Mouse (Mus musculus) erythroblast, adult 5-6 weeks (primary cell): ENCODE data around the gene Gm10382. TPM values are rescaled to one million over a fixed set of nuclear protein-coding genes. Genes with fewer than 3 reads are reported as not detected.
"Not testable (repeated sequence)": the region's sequence is repeated elsewhere in the genome, so short reads cannot be mapped to it uniquely, and the experiment has no call there.

ENCODE experiments used
- ATAC-seq: replicated peaks from 2 replicates; pipeline ENCODE4 v1.8.0; 2016; ENCODE audit warnings: moderate number of reproducible peaks, mild to moderate bottlenecking, moderate TSS enrichment, inconsistent platforms; ENCODE audit not compliant: poor library complexity, low FRiP score, severe bottlenecking
- total RNA-seq, 2 experiments: library from RNA; stranded (forward) in 1 of 2; stranded (reverse) in 1 of 2; fragments of 150-400 nt in 1 of 2; fragments of 200-764, 138-1000 nt in 1 of 2; gene quantifications; 2 replicates each; pipeline versions ENCODE4 v1.2.3 to v1.2.4; 2015 to 2017; ENCODE audit warnings: low replicate concordance in 2 of 2

The Gm10382 gene
- total RNA-seq, 2 experiments from 2014 or later = 0.43 TPM; not detected in 1

DNA sequence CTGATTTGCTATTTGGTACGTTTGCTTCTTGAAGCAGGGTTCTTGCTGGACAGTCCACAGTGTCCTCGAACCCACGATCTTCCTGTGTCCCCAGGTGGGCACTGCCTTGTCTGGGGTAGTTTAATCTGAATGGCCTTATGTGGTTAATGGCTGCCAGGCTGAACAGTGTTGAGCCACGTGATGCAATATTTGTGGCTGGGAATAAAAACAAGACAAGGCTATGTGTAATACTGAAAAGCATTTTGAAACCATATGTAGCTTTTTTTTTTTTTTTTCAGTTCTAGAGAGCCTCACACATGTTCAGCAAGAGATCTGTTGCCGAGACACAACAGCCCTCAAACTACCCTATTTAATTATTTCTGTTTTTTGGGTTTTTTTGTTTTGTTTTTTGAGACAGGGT, 21.0 kb upstream of the Gm10382 start:
- ATAC-seq = no peak

DNA sequence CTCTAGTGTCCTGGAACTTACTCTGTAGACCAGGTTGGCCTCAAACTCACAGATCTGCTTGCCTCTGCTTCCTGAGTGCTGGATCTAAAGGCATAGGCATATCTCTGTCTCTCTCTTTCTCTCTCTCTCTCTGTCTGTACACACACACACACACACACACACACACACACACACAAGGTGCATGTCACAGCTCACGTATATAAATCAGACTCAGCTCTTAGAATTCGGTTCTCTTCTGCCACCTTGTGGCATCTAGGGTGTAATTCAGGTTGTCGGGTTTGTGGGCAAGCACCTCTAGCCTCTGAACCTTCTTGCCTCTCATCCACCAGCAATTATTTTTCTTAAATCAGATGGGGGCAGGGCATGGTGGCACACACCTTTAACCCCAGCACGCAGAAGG, 20.6 kb upstream of the Gm10382 start:
- ATAC-seq = peak; percentile 90

DNA sequence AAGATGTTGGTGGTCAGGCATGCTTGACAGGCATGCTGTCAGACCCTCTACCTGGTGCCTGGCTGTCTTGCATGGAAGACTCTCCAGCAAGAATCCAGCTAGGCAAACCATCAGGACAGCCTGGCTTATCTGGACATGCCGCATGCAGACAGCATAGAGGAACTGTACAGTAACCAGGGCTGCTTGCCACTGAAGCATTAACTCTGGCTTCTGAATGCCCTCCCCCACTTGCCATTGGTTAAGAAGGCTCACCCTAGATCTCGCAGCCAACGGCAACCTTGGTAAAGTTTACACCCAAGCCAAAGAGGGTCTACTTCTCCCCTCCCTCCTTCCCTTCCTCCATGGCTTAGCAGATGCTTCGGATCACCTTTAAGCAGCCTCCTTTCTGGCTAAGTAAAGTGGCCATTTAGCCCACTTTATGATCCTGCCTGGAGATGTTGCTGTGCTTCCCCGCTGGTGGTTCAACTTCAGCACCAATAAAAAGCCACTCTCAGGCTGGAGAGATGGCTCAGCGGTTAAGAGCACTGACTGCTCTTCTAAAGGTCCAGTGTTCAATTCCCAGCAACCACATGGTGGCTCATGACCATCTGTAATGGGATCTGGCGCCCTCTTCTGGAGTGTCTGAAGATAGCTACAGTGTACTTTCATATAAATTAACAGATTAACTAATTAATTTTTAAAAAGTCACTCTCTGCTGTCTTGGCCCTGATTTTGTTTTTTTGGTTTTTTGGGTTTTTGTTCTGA, 18.0 kb upstream of the Gm10382 start:
- no peak for ATAC-seq

DNA sequence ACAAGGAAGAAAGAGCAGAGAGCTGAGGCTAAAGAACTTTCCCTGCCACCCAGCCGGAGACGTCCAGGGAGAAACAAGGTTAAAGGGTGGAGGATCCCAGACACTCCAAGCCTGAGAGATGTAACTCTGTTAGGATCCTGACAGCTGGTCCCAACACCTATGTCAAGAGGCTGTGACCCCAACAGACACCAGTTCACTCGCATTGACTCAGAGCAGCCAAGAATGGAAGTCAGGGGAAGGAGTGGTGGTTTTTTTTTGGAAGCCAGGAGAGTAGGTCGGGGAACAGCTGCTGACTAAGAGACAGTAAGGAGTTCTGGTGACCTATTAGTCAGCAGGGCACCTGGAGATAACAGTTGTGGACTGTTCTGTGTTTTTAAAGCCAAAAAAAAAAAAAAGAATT, 17.1 kb upstream of the Gm10382 start:
- ATAC-seq = no peak

DNA sequence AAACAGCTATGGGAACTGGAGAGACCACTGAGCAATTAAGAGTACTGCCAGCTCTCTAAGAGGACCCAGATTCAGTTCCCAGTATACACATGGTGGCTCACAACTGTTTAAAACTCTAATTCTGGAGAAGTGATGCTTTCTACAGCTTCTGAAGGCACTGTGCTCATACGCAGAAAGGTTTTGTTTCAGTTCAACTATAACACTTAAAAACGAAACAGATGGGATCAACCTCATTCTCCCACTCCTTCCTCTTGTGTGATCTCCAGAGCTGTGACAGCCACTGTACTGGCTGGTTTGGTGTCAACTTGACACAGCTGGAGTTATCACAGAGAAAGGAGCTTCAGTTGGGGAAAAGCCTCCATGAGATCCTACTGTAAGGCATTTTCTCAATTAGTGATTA, 13.3 kb upstream of the Gm10382 start:
- ATAC-seq = no peak

DNA sequence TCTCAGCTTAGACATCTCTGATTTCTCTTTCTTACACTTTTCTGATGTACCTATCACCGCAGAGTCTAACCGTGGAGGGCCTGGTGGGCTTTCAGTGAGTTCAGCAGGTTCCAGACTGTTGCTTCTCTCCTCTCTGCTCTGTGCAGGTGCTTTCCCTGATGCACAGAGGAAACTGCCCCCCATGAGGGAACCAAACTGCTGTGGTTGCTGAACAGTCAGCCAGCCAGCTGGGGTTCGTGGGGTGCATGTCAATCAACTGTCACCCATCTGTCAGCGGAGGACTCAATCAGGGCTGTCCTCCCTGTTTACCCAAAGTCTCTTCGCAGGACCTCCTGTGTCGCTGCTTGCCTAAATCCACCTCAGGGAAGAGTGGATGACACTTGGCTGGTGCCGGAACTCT, 11.9 kb upstream of the Gm10382 start:
- no peak for ATAC-seq

DNA sequence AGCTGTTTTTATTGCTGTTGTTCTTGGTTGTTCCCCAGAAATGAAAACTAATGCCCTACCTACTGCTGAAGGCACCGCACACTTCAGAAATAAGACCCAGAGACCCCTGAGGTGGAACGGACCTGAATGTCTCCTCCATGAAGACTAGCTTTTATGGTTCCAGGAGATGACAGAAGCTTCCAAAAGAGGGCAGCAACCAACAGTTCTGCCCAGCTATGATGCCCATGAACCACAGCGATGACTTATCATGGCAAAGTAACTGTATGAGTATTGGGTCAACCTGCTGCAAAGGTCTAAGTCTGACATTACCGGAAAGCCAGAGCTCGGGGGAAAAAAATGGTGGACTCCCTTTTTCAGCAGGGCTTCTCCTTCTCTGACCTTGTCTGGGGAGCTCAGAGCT, 10.2 kb upstream of the Gm10382 start:
- ATAC-seq = no peak

DNA sequence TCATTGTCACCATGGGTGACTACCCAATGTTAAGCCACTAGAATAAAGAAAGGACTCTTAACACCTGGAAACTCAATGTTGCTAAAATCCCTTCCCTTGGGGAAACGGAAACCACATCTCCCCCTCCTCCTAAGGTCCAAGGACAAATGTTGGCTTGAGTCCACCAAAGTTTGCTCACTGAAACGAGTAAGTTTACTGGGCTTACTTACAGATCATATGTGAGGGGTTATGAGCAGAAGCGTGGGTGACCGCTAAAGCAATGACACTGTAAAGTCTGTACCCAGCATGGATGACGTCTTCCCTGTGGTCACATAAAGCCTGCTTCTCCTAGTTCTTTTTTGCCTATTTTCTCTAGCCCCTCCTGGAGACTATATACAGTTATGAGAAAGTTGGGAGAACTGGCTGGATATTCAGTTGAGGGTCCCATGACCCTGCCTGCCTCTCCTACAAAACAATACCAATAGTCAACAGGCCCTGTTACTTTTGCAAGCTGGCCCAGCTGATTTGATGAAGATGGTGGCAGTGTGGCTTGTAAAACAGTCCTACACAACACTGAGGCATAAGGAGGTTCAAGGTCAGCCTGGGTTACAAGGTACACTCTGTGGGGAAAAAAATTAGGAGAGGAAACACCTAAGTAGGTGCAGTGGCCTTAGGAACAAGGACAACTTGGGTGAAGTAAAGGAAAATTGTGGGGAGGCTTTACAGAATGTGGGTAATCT, 7.0 kb upstream of the Gm10382 start:
- ATAC-seq = no peak

DNA sequence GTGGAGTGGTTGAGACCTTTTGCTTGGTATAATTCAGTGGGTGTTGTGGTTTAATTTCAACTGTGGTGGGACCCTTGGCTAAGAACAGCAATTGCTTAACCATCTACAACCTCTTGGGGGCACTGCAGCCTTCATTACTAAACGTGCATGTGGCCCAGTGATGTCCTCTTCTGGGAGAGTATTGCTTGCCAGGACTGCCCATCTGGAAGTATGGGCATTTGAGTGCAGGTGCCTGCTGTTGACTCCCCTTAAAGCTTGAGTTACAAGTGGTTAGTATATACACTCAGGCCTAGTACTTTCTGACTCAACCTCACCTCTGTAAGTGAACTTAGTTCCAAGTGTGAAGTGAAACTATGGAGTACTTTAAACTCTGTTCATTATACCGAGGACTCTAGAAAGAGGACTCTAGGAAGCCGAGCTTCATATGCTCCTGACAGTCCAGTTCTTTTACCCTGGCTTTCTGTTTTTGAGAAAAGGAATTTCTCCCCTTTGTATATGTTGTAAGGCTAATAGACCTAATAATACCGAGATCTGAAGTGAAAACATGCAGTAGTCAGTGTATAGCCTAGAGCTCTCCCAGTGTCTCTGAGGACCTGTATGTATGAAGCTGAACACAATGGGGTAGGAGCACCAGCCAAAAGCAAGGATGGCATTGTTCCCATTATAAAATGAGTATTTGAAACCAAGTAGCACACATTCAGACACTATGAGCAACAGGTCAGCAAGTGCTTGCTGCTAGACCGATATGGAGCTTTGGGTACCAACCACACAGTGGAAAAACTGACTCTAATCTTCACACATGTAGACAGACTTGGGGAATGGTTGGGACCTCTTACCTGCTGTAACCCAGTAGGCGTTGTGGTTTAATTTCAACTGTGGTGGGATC, 6.2 kb upstream of the Gm10382 start:
- ATAC-seq = peak; percentile 77

DNA sequence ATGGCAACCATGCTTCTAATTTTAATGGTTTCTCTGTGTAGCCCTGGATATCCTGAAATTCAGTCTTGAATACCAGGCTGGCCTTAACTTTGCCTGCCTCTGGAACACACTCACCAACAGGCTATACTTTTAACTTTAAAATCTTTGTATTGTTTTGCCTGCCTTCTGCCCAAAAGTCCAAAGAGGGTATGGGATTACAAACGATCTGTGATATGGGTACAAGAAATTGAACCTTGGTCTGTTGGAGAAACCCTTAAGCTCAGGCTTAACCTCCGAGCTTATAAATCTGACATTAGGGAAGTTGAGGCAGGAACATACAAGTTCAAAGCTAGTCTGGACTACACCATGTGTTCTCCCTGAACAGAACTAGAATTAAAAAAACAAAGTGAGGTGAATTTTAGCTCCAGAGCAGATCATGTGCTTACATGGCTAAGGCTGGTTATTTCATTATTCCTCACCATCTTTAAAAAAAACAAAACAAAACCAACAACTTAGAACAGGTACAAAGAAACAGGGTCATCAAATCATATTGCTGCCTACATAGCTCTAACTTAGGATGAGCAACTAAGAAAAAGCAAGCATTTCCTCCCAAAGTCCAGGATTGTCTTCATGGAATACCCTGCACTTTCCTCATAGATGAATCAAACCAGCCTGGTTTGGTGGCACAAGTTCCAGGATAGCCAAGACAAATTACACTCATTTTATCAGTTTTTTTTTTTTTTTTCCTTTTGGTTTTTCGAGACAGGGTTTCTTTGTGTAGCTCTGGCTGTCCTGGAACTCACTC, 5.3 kb upstream of the Gm10382 start:
- no peak for ATAC-seq

DNA sequence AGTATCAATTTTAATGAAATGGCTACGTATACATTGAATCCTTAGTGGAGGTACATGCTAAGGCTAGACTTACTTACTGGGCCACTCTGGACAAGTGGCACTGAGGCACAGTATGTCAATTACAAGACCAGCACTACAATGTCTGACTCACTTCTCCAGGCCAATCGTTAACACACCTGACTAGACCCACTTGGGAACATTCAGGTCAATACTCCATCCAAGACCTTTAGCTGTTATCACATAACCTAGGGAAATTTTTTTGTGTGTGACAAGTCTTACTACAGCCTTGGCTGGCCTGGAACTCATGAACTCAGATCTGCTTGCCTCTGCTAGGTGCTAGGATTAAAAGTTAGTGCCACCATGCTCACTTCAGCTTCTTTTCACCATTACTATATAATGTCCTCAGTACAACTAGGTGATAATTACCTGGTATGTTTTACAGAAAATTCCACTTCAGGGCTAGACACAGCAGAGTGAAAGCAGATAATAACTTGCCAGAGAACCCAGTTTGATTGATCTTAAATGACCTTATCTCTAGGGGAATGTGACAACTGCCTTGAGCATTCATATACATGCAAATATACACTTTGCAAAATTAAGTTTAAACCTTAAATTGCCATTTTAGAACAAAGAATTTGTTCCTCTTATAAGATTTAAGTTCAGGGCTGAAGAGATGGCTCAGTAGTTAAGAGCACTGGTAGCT, 4.5 kb upstream of the Gm10382 start:
- no peak for ATAC-seq

DNA sequence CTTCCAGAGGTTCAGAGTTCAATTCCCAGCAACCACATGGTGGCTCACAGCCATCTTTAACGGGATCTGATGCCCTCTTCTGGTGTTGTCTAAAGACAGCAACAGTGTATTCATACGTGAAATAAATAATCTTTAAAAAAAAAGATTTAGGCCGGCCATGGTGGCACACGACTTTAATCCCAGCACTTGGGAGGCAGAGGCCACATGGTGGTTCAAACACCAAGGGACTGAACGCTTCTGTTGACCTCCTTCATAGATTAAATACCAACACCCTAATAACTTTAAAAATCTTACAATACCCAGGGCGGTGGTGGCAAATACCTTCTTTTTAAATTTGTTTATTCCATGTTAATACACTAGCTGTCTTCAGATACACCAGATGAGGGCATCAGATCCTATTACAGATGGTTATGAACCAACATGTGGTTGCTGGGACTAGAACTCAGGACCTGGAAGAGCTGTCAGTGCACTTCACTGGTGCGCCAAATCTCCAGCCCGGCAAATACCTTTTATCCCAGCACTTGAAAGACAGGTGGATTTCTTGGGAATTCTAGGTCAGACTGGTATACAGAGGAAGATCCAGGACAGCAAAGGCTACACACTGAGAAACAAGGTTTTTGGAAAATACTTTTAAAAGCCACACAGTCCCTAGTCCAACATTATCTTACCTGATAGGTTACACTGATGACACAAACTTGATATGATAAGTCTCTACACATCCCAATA, 3.7 kb upstream of the Gm10382 start:
- no peak for ATAC-seq

DNA sequence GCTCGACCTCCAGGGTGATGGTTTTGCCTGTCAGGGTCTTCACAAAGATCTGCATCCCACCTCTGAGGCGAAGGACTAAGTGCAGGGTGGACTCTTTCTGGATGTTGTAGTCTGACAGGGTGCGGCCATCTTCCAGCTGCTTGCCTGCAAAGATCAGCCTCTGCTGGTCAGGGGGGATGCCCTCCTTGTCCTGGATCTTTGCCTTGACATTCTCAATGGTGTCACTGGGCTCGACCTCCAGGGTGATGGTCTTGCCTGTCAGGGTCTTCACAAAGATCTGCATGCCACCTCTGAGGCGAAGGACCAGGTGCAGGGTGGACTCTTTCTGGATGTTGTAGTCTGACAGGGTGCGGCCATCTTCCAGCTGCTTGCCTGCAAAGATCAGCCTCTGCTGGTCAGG, 1.8 kb upstream of the Gm10382 start:
- ATAC-seq = not testable (repeated sequence)

DNA sequence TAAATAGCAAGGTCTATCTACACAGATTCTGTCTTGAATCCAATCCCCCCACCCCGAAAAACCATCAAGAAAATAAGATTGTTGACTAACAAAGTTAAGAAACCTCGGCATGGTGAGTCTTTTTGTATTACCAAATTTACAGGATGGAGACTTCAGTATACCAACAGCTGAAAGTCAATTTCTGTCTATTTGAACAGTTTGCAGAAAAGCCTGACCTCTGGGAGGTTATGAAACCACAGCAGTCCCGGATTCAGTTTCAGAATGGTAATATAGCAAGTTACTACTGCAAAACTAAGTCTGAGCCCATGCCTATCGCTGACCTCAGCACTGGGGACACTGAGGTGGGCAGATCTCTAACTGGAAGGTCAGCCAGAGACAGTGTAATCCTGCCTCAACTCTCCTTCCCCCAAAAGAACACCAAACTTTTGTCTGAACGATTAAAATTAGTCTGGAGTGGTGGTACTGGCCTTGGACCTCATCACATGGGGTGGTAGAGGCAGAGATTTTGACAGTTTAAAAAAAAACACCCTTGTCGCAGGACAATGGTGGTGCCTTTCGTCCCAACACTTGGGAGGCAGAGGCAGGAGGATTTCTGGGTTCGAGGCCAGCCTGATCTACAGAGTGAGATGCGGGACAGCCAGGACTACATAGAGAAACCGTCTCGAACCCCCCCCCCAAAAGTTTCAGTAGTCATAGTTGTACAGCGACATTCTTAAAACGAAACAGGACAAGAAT, 597 bp upstream of the Gm10382 start:
- no peak for ATAC-seq

DNA sequence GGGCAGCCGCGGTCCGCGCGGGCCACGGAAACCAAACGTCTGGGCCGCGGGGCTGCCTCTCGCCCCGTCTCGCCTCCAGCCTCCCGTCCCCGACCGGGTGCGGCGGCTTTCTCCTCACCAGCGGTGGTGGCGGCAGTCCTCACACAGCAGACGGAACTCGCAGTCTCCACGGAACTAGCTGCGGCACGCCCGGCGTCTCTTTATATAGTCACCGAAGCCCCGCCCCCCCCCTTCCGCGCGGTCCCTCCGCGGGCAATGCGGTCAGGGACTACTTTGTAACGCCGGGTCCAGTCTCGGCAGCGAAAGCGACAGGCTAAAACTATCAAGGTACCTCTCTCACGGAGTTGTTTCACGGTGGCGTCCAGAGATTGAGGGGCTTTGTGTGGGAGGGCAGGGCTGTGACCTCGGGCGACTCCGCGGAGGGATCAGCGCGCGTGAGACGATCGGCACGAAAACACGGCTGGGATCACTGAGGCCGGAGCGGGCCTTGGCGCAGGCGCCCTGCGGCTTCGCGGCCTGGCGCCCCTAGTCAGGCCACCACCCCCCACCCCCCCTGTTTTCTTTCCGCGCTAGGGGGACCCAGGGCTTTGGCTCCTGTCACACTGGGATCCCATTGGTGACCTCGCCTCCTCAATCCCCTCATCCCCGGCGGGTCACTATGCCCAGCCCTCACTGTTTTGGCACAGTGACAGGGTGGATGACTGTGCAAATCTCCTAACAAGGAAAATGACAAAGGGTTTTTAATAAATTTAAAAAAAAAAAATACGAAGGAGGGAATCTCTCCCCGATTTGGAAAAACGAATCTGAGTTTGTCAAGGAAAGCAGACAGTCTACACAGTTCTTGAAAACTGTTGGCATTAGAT, 688 bp downstream of the Gm10382 start, which contains the start of gene Ubc:
TSS of gene Ubc (minus strand) at position 624 of the 863 bp plus-strand sequence.
- peak; percentile 62 for ATAC-seq

DNA sequence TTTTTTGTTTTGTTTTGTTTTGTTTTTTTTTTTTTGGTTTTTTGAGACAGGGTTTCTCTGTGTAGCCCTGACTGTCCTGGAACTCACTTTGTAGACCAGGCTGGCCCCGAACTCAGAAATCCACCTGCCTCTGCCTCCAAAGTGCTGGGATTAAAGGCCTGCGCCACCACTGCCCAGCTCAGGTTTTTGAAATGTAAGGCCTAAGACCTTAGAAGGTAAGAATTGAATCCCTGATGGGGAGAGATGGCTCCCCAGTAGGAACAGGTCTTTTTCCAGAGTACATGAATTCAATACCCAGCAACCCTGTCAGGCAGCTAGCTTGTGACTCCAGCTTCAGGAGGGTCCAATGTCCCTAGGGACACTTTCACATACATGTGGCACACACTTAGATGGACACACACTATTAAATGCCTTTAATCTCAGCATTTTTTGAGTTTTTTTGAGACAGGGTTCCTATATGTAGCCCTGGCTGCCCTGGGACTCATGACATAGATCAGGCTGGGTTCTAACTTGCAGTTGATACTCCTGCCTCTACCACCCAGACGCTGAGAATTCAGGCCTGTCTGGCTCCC, 1.9 kb downstream of the Gm10382 start:
- ATAC-seq = no peak

DNA sequence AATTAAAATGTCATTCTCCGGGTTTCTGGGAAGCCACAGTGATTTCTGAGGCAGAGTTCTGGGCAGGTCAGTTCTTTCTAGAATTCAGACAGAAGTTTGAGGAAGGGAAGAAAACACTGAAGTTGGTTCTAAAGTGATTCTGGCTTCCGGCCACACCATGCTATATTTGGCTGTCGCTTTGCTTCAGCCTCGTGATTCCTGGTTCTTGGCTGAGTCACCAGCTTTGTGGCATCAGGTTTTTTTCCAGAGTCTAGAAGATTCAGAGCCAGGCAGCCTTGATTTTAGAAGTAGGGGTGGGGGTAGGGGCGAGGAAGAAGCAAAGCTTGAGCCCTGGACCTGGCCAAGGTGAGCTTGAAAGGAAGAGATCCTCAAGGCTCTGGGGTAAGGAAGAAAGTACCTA, 2.5 kb downstream of the Gm10382 start:
- no peak for ATAC-seq
